Mouse (Mus musculus) testis, adult 2 months (tissue): ENCODE data around the gene Lemd2. TPM values are rescaled to one million over a fixed set of nuclear protein-coding genes. Genes with fewer than 3 reads are reported as not detected.

Experiments used
- H3K27ac ChIP-seq: fragments of 200-500 bp; 2 replicates; pipeline ENCODE4 v1.5.1; 2012; ENCODE audit warnings: low read depth, low read length; ENCODE audit not compliant: control insufficient read depth, insufficient read depth
- H3K27me3 ChIP-seq: fragments of 200-500 bp; 2 replicates; pipeline ENCODE4 v1.6.1; 2012; ENCODE audit warnings: mild to moderate bottlenecking, low read length, moderate library complexity; ENCODE audit not compliant: control insufficient read depth, insufficient read depth
- H3K36me3 ChIP-seq: fragments of 200-500 bp; 2 replicates; pipeline ENCODE4 v1.6.1; 2012; ENCODE audit warnings: mild to moderate bottlenecking, low read length; ENCODE audit not compliant: control insufficient read depth, insufficient read depth
- H3K4me1 ChIP-seq: fragments of 200-500 bp; 2 replicates; pipeline ENCODE4 v1.6.1; 2012; ENCODE audit warnings: low read length; ENCODE audit not compliant: control insufficient read depth, insufficient read depth
- H3K4me3 ChIP-seq: fragments of 200-500 bp; 2 replicates; pipeline ENCODE4 v1.5.1; 2012; ENCODE audit warnings: low read depth, mild to moderate bottlenecking, low read length, moderate library complexity, mixed read lengths; ENCODE audit not compliant: control insufficient read depth
- CTCF ChIP-seq: fragments of 200-500 bp; IDR thresholded peaks from 2 replicates; pipeline ENCODE4 v1.5.1; 2012; ENCODE audit warnings: low read depth, mild to moderate bottlenecking, inconsistent platforms, low read length, moderate library complexity; ENCODE audit not compliant: control insufficient read depth, insufficient read depth, insufficient replicate concordance
- POLR2A ChIP-seq: fragments of 200-500 bp; IDR thresholded peaks from 2 replicates; pipeline ENCODE4 v1.6.1; 2012; ENCODE audit warnings: low read depth, mild to moderate bottlenecking, inconsistent platforms, low read length, moderate library complexity; ENCODE audit not compliant: control insufficient read depth
- polyA plus RNA-seq: library from polyadenylated mRNA; depleted of rRNA; stranded (reverse); fragments of >200 nt; gene quantifications from 2 replicates; pipeline ENCODE4 v1.2.3, GENCODE M21; 2012

Lemd2 gene
- polyA plus RNA-seq, 1 experiment: 40.5 TPM

DNA sequence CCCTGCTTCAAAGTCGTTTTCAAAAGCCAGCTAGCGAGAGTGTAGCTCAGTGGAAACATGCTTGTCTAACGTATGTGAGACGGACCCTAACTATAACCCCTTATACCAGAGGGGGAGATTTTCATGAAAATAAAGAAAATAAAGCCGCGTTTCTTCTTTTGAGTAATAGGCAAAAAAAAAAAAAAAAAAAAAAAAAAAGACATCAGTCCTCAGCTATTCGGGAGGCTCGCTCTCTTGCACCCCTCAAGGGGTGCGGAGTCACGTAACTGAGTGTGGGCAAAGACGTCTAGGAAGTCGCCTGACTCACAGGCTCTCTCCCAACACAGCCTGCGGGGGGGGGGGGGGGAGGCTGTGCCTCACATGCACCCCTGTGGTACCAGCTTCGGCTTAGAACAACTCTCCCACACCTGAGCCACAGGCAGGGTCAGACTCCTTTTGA lies 1.3 kb downstream of the Lemd2 start:
- Histone ChIP-seq H3K4me3 (peak overlapping the region; percentile 98), H3K4me1 (peaks cover 21% of the 10 kb centered on the region), H3K27me3 (no peaks in the 10 kb centered on the region), H3K27ac (peak overlapping the region; percentile 97), H3K36me3 (no peaks in the 10 kb centered on the region; the same call in 1 of the 2 replicates)
- TF ChIP-seq POLR2A (no peak), CTCF (no peak)

DNA sequence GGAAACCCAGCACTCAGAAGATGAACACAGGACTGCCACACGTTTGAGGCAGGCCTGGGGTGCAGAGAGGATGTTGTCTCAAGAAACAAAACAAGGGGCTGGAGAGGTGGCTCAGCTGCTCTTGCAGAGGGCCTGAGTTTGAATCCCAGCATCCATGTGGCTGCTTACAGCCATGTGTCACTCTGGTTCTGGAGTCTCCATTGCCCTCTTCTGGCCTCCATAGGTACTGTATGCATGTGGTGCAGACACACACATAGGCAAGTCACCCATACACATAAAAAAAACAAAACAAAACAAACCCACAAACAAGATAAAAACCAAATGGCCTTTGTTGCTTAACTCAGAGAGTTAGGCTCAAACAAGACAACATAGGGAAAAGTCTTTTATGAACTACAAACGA lies 2.3 kb downstream of the Lemd2 start:
- Histone ChIP-seq H3K4me1 (peaks cover 21% of the 10 kb centered on the region), H3K4me3 (no peak overlapping the region), H3K36me3 (no peaks in the 10 kb centered on the region; the same call in 1 of the 2 replicates), H3K27ac (no peak overlapping the region), H3K27me3 (no peaks in the 10 kb centered on the region)
- TF ChIP-seq POLR2A: no peak
- TF ChIP-seq CTCF: peak; percentile 22; the same call in 1 of the 2 replicates

DNA sequence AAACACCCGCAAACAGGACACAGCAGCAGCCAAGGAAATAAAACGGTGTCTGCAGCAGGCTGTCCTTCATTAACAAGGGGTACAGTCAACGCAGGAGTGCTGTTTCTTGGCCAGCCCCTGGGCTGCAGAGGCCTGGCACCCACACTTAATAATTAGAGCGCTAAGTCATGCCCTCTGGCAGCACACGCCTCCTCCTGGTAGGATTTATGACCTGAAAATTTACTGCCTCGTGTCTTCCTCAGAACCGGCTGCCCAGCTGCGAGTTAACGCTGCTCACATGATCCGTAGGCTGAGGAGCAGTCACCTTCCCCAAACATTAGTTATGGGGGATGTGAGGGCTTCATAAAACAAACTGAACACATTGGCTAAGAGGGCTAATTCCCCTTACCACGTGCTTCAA lies 3.5 kb downstream of the Lemd2 start:
- Histone ChIP-seq H3K4me3 (no peak overlapping the region), H3K27me3 (no peaks in the 10 kb centered on the region), H3K4me1 (peaks cover 21% of the 10 kb centered on the region), H3K27ac (no peak overlapping the region), H3K36me3 (no peaks in the 10 kb centered on the region; the same call in 1 of the 2 replicates)
- TF ChIP-seq CTCF (no peak), POLR2A (no peak)

DNA sequence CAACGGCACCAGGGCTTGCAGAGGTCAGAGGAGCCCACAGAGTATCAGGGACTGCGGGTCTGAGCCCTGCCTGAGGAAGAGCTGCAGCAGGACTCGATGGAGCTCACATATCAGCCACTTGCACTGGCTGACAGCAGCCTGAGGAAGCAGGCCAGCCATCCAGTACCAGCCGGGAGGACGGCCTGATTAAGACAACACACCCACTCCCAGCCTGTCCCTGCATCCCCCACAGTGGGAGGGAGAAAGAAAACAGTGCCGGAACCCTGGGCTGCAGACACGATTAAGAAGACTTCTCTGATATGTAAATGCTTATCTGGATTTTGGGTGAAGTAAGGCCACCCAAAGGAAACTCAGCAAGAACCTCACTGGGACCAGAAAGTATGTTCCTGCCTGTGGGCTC lies 4.4 kb downstream of the Lemd2 start:
- H3K27ac ChIP-seq: 0 out of 2 replicates have a peak overlapping the region, but pooled peaks have one; percentile 5
- H3K4me3 ChIP-seq: no peak overlapping the region
- H3K27me3 ChIP-seq: no peaks in the 10 kb centered on the region
- H3K4me1 ChIP-seq: peaks cover 14% of the 10 kb centered on the region
- TF ChIP-seq CTCF: no peak
- no peak for TF ChIP-seq POLR2A
- no peaks in the 10 kb centered on the region; the same call in 1 of the 2 replicates for H3K36me3 ChIP-seq

DNA sequence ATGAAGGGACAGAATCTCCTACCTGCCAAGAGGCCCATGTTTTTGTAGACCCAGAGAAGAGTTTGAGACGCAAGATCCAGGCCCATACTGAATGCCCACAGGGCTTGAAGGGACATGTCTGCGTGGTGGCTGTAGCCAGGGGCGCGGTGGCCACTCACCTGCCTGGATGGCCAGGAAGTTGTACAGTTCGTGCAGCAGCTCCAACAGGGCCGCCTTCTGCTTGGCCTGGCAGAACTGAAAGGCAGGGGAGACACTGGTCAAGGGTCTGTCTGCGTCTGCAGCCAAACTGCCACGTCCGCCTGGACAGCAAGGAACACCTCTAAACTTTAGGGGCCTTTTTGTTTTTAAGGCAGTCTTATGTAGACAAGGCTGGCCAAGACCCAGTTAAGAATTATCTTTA lies 5.1 kb downstream of the Lemd2 start:
- Histone ChIP-seq H3K4me1 (peaks cover 12% of the 10 kb centered on the region), H3K4me3 (no peak overlapping the region), H3K36me3 (peaks cover 3% of the 10 kb centered on the region), H3K27ac (no peak overlapping the region), H3K27me3 (no peaks in the 10 kb centered on the region)
- TF ChIP-seq CTCF: no peak
- no peak for TF ChIP-seq POLR2A

DNA sequence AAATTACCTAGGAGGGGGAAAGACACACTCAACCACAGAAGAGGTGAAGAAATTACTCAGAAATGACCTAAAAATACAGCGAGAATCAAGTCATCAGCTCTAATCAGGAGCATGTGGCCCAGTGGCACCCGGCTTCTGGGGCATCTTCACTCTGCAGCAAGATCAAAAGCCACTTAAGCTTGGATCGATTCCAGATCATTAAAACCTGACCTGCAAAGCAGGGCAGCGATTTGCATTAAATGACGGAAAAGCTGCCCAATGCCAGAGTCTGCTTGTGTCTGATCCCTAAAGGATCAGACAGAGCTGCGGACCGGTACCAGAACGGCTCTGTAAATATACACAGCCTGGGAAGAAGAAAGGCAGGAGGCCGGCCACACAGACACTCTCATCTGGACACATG lies 8.1 kb downstream of the Lemd2 start:
- Histone ChIP-seq H3K36me3 (peaks cover 3% of the 10 kb centered on the region), H3K4me3 (no peak overlapping the region), H3K4me1 (peaks cover 5% of the 10 kb centered on the region; the same call in 1 of the 2 replicates), H3K27me3 (no peaks in the 10 kb centered on the region), H3K27ac (no peak overlapping the region)
- TF ChIP-seq POLR2A: no peak

DNA sequence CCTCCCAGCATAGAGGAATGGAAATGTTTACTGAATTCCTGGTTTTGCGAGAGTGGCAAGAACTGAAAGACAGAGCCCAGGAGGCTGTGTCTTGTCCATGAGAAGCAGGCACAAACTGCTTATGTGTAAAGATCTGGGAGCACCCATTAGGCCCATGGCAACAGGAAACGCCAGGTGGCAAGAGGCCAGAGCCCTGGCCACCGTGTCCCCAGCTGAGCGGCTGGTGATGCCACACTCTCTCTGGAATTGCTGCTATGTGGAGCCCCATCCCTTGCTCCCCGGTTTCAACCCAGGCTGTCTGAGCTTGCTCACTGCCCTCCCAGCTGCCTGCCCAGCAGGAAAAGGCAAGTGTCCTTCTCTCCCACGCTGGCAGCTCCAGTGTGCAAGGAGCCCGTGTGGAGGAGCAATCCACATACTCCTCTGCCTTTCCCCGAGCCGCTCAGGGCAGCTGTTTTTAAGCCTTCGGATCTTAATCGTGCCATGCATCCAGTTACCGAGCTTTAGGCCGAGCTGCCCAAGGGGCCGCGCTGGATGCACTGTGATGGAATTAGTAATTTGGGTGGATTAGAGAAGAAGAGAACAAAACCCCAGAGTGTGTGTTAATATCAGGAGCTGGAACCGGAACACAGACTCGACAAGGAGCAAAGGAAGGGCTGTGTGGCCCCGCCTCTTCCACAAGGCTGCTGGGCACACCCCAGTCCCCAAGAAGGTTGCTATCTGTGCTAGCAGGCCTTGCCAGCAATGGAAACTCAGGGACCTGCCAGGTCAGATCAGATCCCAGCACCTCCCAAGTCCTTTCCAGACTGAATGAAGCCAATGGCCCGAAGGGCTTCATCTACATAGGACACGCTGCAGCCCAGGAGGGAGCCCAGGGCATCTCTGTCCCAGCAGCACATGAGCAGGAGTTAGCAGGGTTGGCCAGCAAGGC lies 9.7 kb downstream of the Lemd2 start:
- TF ChIP-seq POLR2A (no peak), CTCF (no peak)
- peaks cover 3% of the 10 kb centered on the region for H3K36me3 ChIP-seq
- no peaks in the 10 kb centered on the region for H3K27me3 ChIP-seq
- H3K4me1 ChIP-seq: no peaks in the 10 kb centered on the region
- no peak overlapping the region for H3K4me3 ChIP-seq
- no peak overlapping the region; the same call in 1 of the 2 replicates for H3K27ac ChIP-seq

DNA sequence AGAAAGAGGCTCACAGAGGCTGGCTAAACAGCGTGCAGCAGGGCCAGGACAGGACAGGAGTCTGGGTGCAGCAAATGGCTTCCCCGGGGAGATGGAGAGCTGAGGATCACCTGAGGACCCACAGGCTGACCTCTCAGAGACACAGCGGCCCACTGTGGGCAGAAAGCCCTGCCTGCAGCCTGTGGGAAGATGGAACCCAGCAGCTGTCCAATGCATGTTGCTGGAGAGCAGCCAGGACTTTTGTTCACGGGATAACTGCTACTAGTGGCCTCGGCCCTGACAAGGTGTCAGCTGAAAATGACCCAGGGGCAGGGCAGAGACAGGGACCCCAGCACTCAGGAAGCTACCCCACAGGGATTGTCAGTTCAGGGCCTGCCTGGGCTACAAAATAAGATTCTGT lies 12.5 kb downstream of the Lemd2 start:
- Histone ChIP-seq H3K27me3 (no peaks in the 10 kb centered on the region), H3K4me3 (no peak overlapping the region), H3K36me3 (peaks cover 3% of the 10 kb centered on the region), H3K27ac (no peak overlapping the region), H3K4me1 (no peaks in the 10 kb centered on the region)
- TF ChIP-seq CTCF (no peak), POLR2A (no peak)
